Mouse (Mus musculus) bone marrow, adult 2 months (tissue): Measurements from ENCODE around the gene Uroc1.

Experiments used
- CTCF ChIP-seq: fragments of 200-500 bp; IDR thresholded peaks from 2 replicates; pipeline ENCODE4 v1.5.1; 2011; ENCODE audit warnings: low read length, control low read depth; ENCODE audit not compliant: control insufficient read depth, insufficient read depth
- POLR2A ChIP-seq: fragments of 200-500 bp; IDR thresholded peaks from 2 replicates; pipeline ENCODE4 v1.6.1; 2011; ENCODE audit warnings: low read depth, mild to moderate bottlenecking, control low read depth, low read length, borderline replicate concordance; ENCODE audit not compliant: control insufficient read depth

DNA sequence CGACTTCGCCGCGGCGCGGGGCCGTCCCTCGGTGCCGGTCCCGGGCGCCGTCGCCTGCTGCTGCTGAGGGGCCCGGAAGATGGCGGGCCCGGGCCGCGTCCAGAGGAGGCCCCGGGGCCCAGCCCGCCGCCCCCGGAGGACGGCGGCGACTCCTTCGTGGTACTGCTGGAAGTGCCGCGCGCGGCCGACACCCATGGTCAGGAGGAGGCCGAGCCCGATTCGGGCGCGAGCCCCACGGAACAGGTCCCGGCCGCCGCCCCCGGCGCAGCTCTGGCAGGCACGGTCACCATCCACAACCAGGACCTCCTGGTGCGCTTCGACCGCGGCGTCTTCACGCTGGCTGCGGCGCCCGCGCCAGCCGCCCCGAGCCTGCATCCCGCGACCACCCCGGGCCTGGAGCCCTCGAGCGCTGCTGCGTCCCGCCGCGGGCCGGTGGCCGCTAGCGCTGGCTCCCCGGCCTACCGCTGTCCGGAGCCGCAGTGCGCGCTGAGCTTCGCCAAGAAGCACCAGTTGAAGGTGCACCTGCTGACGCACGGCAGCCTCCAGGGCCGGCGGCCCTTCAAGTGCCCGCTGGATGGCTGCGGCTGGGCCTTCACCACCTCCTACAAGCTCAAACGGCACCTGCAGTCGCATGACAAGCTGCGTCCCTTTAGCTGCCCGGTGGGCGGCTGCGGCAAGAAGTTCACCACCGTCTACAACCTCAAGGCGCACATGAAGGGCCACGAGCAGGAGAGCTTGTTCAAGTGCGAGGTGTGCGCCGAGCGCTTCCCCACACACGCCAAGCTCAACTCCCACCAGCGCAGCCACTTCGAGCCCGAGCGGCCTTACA is 36.9 kb downstream of the Uroc1 start:
- TF ChIP-seq CTCF (no peak), POLR2A (0 out of 2 replicates have a peak, but pooled peaks have one; percentile 22)
